Mouse (Mus musculus) yolk sac, embryonic 10.5 days (tissue): ENCODE data around the gene Ap4m1.
"Not testable (repeated sequence)": the region's sequence is repeated elsewhere in the genome, so short reads cannot be mapped to it uniquely, and the experiment has no call there.

ENCODE experiments used
- DNase-seq: peaks from one replicate; pipeline ENCODE4 v3.0.0-alpha.2; 2017; ENCODE audit warnings: low spot score

Ap4m1 gene

DNA sequence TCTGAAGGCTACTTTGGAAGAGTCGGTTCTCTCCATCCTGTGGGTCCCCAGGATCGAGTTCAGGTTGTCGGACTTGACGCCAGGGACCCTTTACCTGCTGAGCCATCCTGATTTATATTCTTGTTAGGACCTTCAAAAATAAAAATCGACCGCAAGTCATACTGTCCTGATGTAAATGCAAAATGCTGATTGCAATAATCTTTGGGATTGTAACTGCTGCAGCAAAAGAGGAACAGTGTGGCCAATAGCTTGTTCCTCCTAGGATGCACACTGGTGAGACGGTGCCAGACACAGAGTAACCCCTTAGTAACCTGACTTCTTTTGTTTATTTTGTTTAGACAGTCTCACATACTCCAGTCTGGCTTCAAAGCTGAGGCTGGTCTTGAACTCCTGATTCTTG lies 23.7 kb downstream of the Ap4m1 start:
- DNase-seq: no peak

DNA sequence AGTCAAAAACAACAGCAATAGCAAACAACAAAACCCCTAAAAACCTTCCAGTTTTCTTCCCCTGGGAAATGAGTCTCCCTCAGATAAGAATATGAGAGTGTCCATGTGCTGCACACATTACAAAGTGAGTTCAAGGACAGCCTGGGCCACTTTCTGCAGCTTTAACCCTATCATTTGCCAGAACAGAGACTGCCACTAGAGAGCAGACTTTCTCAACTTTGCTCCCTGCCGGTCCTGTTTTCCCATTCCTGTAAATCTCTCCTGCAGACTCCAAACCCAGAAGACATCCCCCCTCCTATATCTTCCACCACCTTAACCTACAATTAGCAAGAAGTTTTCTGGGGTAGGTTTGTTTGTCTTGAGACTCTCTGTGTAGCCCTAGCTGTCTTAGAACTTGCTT lies 27.8 kb downstream of the Ap4m1 start:
- no peak for DNase-seq

DNA sequence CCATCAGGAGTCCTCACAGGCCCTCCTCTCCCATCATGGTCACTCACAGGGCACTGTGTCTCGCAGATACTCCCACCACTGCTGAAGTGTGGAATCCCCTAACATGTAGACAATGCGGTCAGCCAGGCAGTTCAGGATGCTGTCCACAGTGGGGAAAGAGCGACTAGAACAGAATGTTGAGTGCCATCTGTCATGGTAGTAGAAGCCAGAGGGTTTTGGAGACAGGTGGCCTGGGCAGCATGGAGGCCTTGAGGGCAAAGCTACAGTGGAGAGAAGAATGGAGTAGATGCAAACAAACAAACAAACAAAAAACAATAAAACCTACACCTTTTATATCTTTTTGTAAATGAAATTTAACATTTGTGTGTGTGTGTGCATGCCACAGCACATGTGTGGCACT lies 30.3 kb downstream of the Ap4m1 start:
- no peak for DNase-seq

DNA sequence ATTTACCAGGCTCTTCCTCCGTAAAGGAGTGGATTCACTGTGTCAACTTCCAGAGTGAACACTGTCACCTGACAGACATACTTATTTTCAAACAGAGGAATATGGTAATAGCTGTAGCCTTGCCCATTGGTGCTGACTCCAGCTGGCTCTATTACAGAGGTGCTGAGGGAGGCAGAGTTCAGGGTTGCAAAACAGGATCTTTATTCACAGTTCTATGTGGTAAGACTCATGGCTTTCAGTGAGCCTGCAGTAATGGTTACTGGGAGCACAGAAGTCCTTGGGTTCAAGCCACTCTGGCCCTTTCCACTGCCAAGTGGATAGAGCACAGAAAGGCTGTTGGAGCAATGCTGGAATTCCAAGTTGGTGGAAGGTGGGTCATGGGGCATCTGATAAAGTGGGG lies 35.5 kb downstream of the Ap4m1 start:
- no peak for DNase-seq

DNA sequence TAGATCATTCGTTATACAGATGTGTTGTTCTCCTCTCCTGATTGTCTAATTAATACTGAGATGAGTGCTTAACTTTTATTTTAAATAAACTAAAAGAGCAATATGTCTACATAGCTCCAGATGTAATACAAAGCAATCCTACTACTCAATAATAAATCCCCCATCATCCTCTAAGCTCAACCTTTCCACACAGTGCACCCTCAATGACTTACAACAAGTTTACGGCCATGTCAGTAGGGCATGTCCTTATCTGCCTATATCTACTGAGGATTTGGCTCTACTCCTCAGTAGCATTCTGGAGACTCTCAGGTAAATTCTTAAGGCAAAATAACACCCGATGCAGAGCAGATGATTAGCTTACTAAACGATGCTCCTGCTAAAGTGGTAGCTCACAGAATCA lies 36.1 kb downstream of the Ap4m1 start:
- no peak for DNase-seq

DNA sequence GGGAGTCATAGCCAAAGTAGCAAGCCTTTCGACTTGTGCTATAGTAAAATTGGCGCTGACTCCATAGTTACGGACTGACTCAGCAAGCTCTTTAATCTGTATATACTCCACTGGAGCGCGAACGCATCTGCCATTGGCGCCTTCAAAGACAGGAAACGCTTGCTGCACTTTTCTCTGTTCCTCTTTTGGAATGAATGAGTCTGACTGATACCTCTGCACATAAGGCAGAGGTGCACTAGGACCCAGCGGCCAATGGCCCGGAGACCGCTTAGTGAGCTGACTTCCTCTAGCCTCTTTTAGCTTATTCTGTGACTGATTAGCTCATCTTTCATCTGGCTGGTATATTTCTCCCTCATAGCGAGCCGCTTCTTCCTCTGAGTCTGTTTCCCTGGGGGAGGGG lies 44.8 kb downstream of the Ap4m1 start:
- not testable (repeated sequence) for DNase-seq

DNA sequence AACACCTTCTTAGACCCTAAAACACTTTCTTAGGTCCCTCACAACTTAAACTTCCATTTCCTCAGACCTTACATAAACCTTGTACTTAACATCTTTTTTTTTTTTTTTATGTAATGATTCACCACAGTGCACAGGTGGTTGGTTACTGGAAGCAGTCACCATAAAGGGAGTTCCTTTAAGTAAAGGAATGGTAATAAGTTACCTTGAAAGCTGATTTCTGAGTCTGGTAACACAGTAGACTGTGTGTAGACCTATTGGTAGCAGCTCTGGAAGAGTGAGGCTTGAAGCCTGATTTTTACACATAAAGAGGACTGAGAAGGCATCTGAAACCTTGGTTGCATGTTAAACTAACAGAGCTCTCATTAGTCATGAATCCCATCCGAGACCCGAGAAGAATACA lies 48.1 kb downstream of the Ap4m1 start:
- no peak for DNase-seq

DNA sequence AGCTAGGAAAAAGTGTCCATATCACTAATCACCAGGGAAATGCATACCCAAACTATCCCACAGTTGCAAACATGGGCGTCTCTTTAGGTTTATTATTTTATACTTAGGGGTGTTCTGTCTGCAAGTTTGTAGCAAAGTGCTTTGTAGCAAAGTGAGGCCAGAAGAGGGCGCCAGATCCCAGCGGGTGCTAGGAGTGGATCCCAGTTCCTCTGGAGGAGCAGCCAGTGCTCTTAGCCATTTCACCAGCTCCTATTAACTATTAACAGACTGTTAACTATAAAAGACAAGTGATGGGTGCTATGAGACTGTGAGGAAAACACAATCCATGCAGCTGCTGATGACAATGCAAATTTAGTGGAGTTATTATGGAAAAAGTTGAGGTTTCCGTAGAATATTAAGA lies 50.3 kb downstream of the Ap4m1 start:
- peak; percentile 55 for DNase-seq

DNA sequence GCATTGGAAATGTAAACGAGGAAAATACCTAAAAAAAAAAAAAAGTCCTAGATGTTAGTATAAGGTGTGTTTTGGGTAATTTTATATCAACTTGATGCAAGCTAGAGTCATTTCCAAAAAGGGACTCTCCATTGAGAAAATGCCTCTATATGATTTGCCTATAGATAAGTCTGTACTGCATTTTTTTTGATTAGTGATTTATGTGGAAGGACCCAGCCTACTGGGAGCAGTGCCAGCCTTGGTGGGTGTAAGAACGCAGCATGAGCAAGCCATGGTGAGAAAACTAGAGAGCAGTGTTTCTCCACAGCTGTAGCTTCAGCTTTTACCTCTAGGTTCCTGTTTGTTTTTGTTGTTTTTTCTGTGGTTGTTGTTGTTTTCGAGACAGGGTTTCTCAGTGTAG lies 51.5 kb downstream of the Ap4m1 start:
- DNase-seq: no peak

DNA sequence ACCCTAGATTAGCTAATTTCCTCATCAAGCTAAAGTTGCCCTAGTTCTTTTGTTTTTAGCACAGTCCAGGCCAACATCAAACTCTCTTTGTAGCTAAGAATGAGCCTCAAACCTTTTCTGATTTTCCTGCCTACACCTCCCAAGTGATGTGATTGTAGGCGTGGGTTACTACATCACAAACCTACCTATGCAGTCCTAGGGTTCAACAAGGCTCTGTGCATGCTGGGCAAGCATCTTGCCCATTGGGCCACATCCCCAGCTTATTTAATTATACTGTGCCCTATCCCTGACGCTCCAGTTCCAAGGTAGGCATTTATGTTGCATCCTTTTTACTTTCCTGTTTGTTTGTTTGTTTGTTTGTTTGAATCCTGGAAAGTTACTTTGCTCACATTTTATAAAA lies 53.9 kb downstream of the Ap4m1 start, which contains the start of gene Nxpe5:
TSS of gene Nxpe5 (plus strand) at position 199 of the 400 bp plus-strand sequence.
- no peak for DNase-seq

DNA sequence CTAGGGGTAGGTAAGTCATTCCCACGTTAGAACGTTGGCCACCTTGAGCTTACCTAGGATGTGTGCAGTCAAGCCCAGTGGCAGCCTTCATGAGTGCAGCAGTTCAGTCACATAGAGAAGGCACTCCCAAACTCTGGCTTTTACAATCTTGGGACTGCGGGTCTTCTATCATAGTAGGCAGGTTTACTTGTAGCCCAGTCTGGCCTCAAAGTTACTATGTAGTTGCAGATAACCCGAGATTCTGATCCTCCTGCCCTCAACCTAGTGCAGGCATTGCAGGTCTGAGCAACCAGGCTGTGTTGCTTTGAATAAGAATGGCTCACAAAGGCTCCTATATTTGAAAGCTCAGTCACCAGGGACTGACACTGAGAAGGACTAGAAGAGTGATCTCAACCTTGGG lies 54.7 kb downstream of the Ap4m1 start:
- no peak for DNase-seq

DNA sequence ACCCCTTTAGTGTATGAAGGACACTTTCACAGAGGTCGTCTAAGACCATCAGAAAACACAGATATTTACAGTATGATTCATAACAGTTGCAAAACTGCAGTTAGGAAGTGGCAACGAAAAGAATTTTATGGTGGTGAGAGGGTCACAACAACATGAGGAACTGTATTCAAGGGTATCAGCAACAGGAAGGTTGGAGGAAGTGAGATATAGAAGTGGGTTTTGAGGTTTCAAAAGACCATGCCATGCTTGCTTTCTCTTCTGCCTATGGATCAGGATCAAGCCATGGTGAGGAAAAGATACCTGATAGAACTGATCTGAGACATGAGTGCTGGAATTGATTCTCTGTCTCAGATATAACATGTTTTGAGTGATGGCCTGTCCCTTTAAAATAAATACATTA lies 55.6 kb downstream of the Ap4m1 start:
- no peak for DNase-seq

DNA sequence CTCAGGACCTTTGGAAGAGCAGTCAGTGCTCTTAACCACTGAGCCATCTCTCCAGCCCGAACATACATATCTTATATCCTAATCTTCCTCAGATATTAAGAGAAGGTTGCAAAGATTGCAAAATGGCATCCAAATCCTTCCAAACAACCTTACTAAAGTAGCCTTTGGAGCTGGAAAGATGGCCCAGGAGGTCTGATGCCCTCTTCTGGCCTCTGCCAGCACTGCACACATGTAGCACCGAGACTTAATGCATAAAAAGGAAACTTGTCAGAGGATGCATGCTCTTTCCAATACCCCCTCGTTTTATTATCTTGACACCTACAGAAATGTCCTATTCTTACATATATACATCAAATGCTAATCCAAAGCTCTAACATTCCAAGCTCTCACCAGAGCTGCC lies 56.2 kb downstream of the Ap4m1 start:
- no peak for DNase-seq

DNA sequence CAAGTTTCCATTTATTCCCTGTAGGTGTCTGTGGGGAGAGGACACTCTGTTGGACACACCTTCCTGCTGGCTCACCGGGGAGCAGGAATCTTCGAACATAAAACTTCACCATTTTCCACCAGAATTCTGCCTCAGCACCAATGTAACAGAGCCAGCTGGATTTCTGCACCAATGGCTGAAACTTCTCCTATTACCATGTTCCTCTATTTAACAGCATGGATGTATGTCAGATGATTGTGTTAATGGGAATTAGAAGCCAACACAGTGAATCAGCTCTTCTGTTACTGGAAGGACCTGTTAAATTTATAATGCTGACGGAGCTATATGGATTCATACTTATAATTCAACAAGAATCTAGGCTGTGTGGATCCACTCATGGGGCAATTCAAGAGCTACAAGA lies 57.7 kb downstream of the Ap4m1 start:
- no peak for DNase-seq
